Mouse (Mus musculus): ENCODE results near the gene Rps6kl1. TPM values are rescaled to one million over a fixed set of nuclear protein-coding genes. Genes with fewer than 3 reads are reported as not detected.

Rps6kl1 gene
- total and polyA plus RNA-seq, 3 experiments = 0.21 to 0.86 (median 0.36) TPM

- H3K79me2 ChIP-seq (replicated peaks; ENCODE audit: control insufficient read depth, extremely low read depth, insufficient read depth, poor library complexity, severe bottlenecking) = peaks cover 5% of the 10 kb centered on the region
- H3K9ac ChIP-seq (ENCODE audit: insufficient read depth, low read depth) = no peak overlapping the region
- no peak overlapping the region for H3K4me2 ChIP-seq (ENCODE audit: insufficient read depth, low read depth, poor library complexity, severe bottlenecking)
- in situ Hi-C loops (cut with MboI; ENCODE audit: low pct_ligation_motif_present, low pct_unique_long_range_greater_than_20kb, low sequenced_read_pairs) = no loop called here
- no peak for DNase-seq (ENCODE audit: extremely low read depth)
- dilution Hi-C loops (cut with MboI; ENCODE audit: extremely low pct_ligation_motif_present, extremely low pct_unique_long_range_greater_than_20kb, low sequenced_read_pairs) = no loop called here
- H3K36me3 ChIP-seq (replicated peaks in 1 of 2; ENCODE audit: control insufficient read depth in 1 of 2, insufficient read depth in 1 of 2, low read length in 1 of 2) = peaks cover 49 to 80% of the 10 kb centered on the region in 2 experiments
- peaks cover 21 to 36% of the 10 kb centered on the region in 2 experiments for H3K4me1 ChIP-seq (ENCODE audit: control insufficient read depth in 1 of 2, insufficient read depth in 2 of 2)
- H3K4me3 ChIP-seq (replicated peaks in 1 of 3; ENCODE audit: low read depth in 2 of 3, low read length in 2 of 3, poor library complexity in 1 of 3) = no peak overlapping the region
- no peak overlapping the region for H3K27ac ChIP-seq (ENCODE audit: insufficient read depth, low read depth)
- H3K9me3 ChIP-seq (replicated peaks; ENCODE audit: low read length) = peaks cover 2% of the 10 kb centered on the region
- TF ChIP-seq ZNF384 (IDR thresholded peaks at IDR 0.05; ENCODE audit: low read depth, low read length) = no peak
- TF ChIP-seq ZMIZ1 (IDR thresholded peaks at IDR 0.05; ENCODE audit: low read depth, low read length) = no peak
- TF ChIP-seq NRF1 (IDR thresholded peaks at IDR 0.05; ENCODE audit: low read depth, low read length) = no peak
- no peak for TF ChIP-seq CHD1 (IDR thresholded peaks at IDR 0.05; ENCODE audit: low read depth, low read length)
- no peak for TF ChIP-seq TBP (conservative IDR thresholded peaks at IDR 0.05; ENCODE audit: low read depth, low read length)
- no peak for TF ChIP-seq MXI1 (IDR thresholded peaks at IDR 0.05; ENCODE audit: low read depth, low read length)
- no peak for TF ChIP-seq ZC3H11A (IDR thresholded peaks at IDR 0.05; ENCODE audit: low read depth, low read length)
- TF ChIP-seq ELF1 (IDR thresholded peaks at IDR 0.05; ENCODE audit: low read depth, low read length) = no peak
- no peak for TF ChIP-seq MAX (IDR thresholded peaks at IDR 0.05; ENCODE audit: low read length)
- H3K27me3 ChIP-seq (replicated peaks) = no peaks in the 10 kb centered on the region
Observed at GRCm38 (mm10) chr12:85124751-85125150, 26.3 kb downstream of the Rps6kl1 start.

- peak overlapping the region; percentile 82 for H3K4me2 ChIP-seq (ENCODE audit: insufficient read depth, low read depth, poor library complexity, severe bottlenecking)
- peaks cover 21 to 36% of the 10 kb centered on the region in 2 experiments for H3K4me1 ChIP-seq (ENCODE audit: control insufficient read depth in 1 of 2, insufficient read depth in 2 of 2)
- no peaks in the 10 kb centered on the region for H3K27me3 ChIP-seq (replicated peaks)
- peaks cover 48 to 82% of the 10 kb centered on the region in 2 experiments for H3K36me3 ChIP-seq (replicated peaks in 1 of 2; ENCODE audit: control insufficient read depth in 1 of 2, insufficient read depth in 1 of 2, low read length in 1 of 2)
- H3K9me3 ChIP-seq (replicated peaks; ENCODE audit: low read length) = no peaks in the 10 kb centered on the region
- no peak for TF ChIP-seq UBTF (IDR thresholded peaks at IDR 0.05; ENCODE audit: low read depth, low read length)
- no peak for TF ChIP-seq IRF4 (IDR thresholded peaks at IDR 0.05; ENCODE audit: low read depth, low read length)
- no peak for TF ChIP-seq ZNF384 (IDR thresholded peaks at IDR 0.05; ENCODE audit: low read depth, low read length)
- no peak for TF ChIP-seq SMC3 (IDR thresholded peaks at IDR 0.05; ENCODE audit: low read depth, low read length)
- no peak for TF ChIP-seq MAFK (IDR thresholded peaks at IDR 0.05; ENCODE audit: insufficient replicate concordance, low read length)
- TF ChIP-seq RCOR1 (conservative IDR thresholded peaks at IDR 0.05; ENCODE audit: low read depth, low read length) = no peak
- TF ChIP-seq USF1 (IDR thresholded peaks at IDR 0.05; ENCODE audit: low read depth, low read length) = peak; percentile 8; the same call in 1 of the 2 replicates
- peak; percentile 92 for TF ChIP-seq MYC (IDR thresholded peaks at IDR 0.05; ENCODE audit: low read depth, low read length)
- peak; percentile 59; the same call in 1 of the 2 replicates for TF ChIP-seq E2F4 (IDR thresholded peaks at IDR 0.05; ENCODE audit: insufficient replicate concordance, low read depth, low read length)
- TF ChIP-seq EP300 (IDR thresholded peaks at IDR 0.05; ENCODE audit: low read length) = no peak
- TF ChIP-seq BHLHE40 (IDR thresholded peaks at IDR 0.05; ENCODE audit: low read depth, low read length) = peak; percentile 32; the same call in 1 of the 2 replicates
- TF ChIP-seq USF2 (conservative IDR thresholded peaks at IDR 0.05; ENCODE audit: low read depth, low read length) = 0 out of 2 replicates have a peak, but pooled peaks have one; percentile 17
- TF ChIP-seq MXI1 (IDR thresholded peaks at IDR 0.05; ENCODE audit: low read depth, low read length) = peak; percentile 90
- TF ChIP-seq MAX (IDR thresholded peaks at IDR 0.05; ENCODE audit: low read length) = peak; percentile 88
- no peak overlapping the region for H3K9ac ChIP-seq (ENCODE audit: insufficient read depth, low read depth)
- DNase-seq (ENCODE audit: extremely low read depth) = peak; percentile 57
- in situ Hi-C loops (cut with MboI; ENCODE audit: low pct_ligation_motif_present, low pct_unique_long_range_greater_than_20kb, low sequenced_read_pairs) = no loop called here
- dilution Hi-C loops (cut with MboI; ENCODE audit: extremely low pct_ligation_motif_present, extremely low pct_unique_long_range_greater_than_20kb, low sequenced_read_pairs) = no loop called here
- peaks cover 8% of the 10 kb centered on the region for H3K79me2 ChIP-seq (replicated peaks; ENCODE audit: control insufficient read depth, extremely low read depth, insufficient read depth, poor library complexity, severe bottlenecking)
- H3K27ac ChIP-seq (ENCODE audit: insufficient read depth, low read depth) = peak overlapping the region; percentile 75
- no peak overlapping the region for H3K4me3 ChIP-seq (replicated peaks in 1 of 3; ENCODE audit: low read depth in 2 of 3, low read length in 2 of 3, poor library complexity in 1 of 3)
Observed at GRCm38 (mm10) chr12:85123645-85124044, 27.4 kb downstream of the Rps6kl1 start.
